Mouse (Mus musculus) limb, embryonic 11.5 days (tissue): ENCODE measurements around the gene 4930467E23Rik. TPM values are rescaled to one million over a fixed set of nuclear protein-coding genes. Genes with fewer than 3 reads are reported as not detected.
A peak's percentile ranks its signal among the peaks of the same experiment; 100 is the strongest.
"Not testable (repeated sequence)": the region's sequence is repeated elsewhere in the genome, so short reads cannot be mapped to it uniquely, and the experiment has no call there.

Experiments used
- ATAC-seq: fragments of 200-750 bp; cut with Nextera tagmentation; 2 replicates; pipeline ENCODE4 v1.8.0; 2017; ENCODE audit warnings: low read depth; ENCODE audit not compliant: insufficient number of reproducible peaks, low FRiP score, low TSS enrichment
- DNase-seq: peaks from one replicate; pipeline ENCODE4 v3.0.0-alpha.2; 2015; ENCODE audit warnings: low spot score
- H3K27ac ChIP-seq: fragments of 300-500 bp; sonication (generic); replicated peaks from 2 replicates; pipeline ENCODE4 v1.5.1; 2014; ENCODE audit warnings: low read depth, mild to moderate bottlenecking, low read length
- H3K27me3 ChIP-seq: fragments of 300-500 bp; sonication (generic); 2 replicates; pipeline ENCODE4 v1.6.1; 2014; ENCODE audit warnings: mild to moderate bottlenecking, low read length, mixed read lengths; ENCODE audit not compliant: control insufficient read depth, insufficient read depth
- H3K36me3 ChIP-seq: fragments of 300-500 bp; sonication (generic); 2 replicates; pipeline ENCODE4 v1.6.1; 2014; ENCODE audit warnings: mild to moderate bottlenecking, low read length, moderate library complexity, mixed read lengths; ENCODE audit not compliant: control insufficient read depth, insufficient read depth
- H3K4me1 ChIP-seq: fragments of 300-500 bp; sonication (generic); 2 replicates; pipeline ENCODE4 v1.6.1; 2014; ENCODE audit warnings: low read length, mixed read lengths; ENCODE audit not compliant: control insufficient read depth, insufficient read depth
- H3K4me2 ChIP-seq: fragments of 300-500 bp; sonication (generic); 2 replicates; pipeline ENCODE4 v1.6.1; 2014; ENCODE audit warnings: low read depth, mild to moderate bottlenecking, moderate library complexity; ENCODE audit not compliant: severe bottlenecking
- H3K4me3 ChIP-seq: fragments of 300-500 bp; sonication (generic); 2 replicates; pipeline ENCODE4 v1.5.1; 2014; ENCODE audit warnings: low read depth, low read length
- H3K9ac ChIP-seq: fragments of 300-500 bp; sonication (generic); 2 replicates; pipeline ENCODE4 v1.6.1; 2014; ENCODE audit warnings: mild to moderate bottlenecking, low read length
- H3K9me3 ChIP-seq: fragments of 300-500 bp; sonication (generic); 2 replicates; pipeline ENCODE4 v1.6.1; 2016; ENCODE audit warnings: low read length; ENCODE audit not compliant: control insufficient read depth
- WGBS: fragments of 180-500 bp; shearing (Covaris S2); extraction: QIAGEN DNeasy Blood & Tissue Kit; methylation state at CpG from one replicate; pipeline ENCODE4 v1.1.7; 2014; 5-methylcytosine and 5-hydroxymethylcytosine counted together
- polyA plus RNA-seq: library from polyadenylated mRNA; unstranded; fragments of >200 nt; fragmentation: Nextera tagmentation; extraction: Ambion mirVana; gene quantifications from 2 replicates; pipeline ENCODE4 v1.2.1, GENCODE M21; 2014

Gene 4930467E23Rik
- polyA plus RNA-seq, 1 experiment from 2014 or later, result 0.05 TPM

GRCm38 (mm10) chr8:19781328-19782114 lies 52.1 kb downstream of the 4930467E23Rik start:
- WGBS, result 95% methylated on average over 5 of the region's 5 CpGs
- ATAC-seq, H3K27ac ChIP-seq: not testable (repeated sequence)

GRCm38 (mm10) chr8:19782736-19783135 lies 53.4 kb downstream of the 4930467E23Rik start:
- not testable (repeated sequence) for H3K4me3 ChIP-seq, H3K4me2 ChIP-seq, H3K36me3 ChIP-seq, H3K27ac ChIP-seq, DNase-seq, H3K4me1 ChIP-seq, H3K9me3 ChIP-seq, ATAC-seq, H3K9ac ChIP-seq, H3K27me3 ChIP-seq
- WGBS, result 82% methylated on average over 3 of the region's 3 CpGs

More at GRCm38 (mm10) chr8:19781328-19782114, 52.1 kb downstream of the 4930467E23Rik start:
- not testable (repeated sequence) for H3K4me1 ChIP-seq, H3K27me3 ChIP-seq, H3K9ac ChIP-seq, H3K4me2 ChIP-seq, H3K9me3 ChIP-seq, DNase-seq, H3K4me3 ChIP-seq, H3K36me3 ChIP-seq

GRCm38 (mm10) chr8:19783860-19784259 lies 54.5 kb downstream of the 4930467E23Rik start:
- H3K4me3 ChIP-seq, H3K4me1 ChIP-seq, H3K9me3 ChIP-seq, DNase-seq, H3K4me2 ChIP-seq, H3K27ac ChIP-seq, ATAC-seq, H3K9ac ChIP-seq, H3K36me3 ChIP-seq, H3K27me3 ChIP-seq: not testable (repeated sequence)
- WGBS, result no CpG with 5 or more reads among the region's 5 CpGs

- H3K4me2 ChIP-seq, result peak overlapping the region; percentile 31; the same call in 1 of the 2 replicates
- 10% methylated on average over 63 of the region's 71 CpGs for WGBS
- ATAC-seq (peak; percentile 100), DNase-seq (peak; percentile 95)
- H3K9me3 ChIP-seq, H3K27me3 ChIP-seq, H3K4me1 ChIP-seq, H3K36me3 ChIP-seq: not testable (repeated sequence)
- peak overlapping the region; percentile 91 for H3K9ac ChIP-seq
- peak overlapping the region; percentile 59 for H3K4me3 ChIP-seq
- H3K27ac ChIP-seq, result peak overlapping the region; percentile 52; the same call in 1 of the 2 replicates
These were observed 55.4 kb downstream of the 4930467E23Rik start for GRCm38 (mm10) chr8:19784554-19785364.

- not testable (repeated sequence) for H3K36me3 ChIP-seq, H3K27me3 ChIP-seq, H3K9me3 ChIP-seq, H3K4me2 ChIP-seq, H3K27ac ChIP-seq, H3K4me1 ChIP-seq, H3K9ac ChIP-seq, DNase-seq, H3K4me3 ChIP-seq, ATAC-seq
- 84% methylated on average over 7 of the region's 7 CpGs for WGBS
These were observed 63.3 kb downstream of the 4930467E23Rik start for GRCm38 (mm10) chr8:19792696-19793095.

Other genes with a start within 250 kb of the 4930467E23Rik start
- gene Defb7, start 234.5 kb upstream of the 4930467E23Rik start, polyA plus RNA-seq, result not detected in 2 replicates
- gene Gm31371, start 173.8 kb downstream of the 4930467E23Rik start, polyA plus RNA-seq, result not detected in 2 replicates